Mouse (Mus musculus) MEL (cell line): ENCODE results near the gene Tpd52l1.

Experiments used
- CHD2 ChIP-seq: IDR thresholded peaks from 2 replicates; pipeline ENCODE4 v1.6.1; 2011; ENCODE audit warnings: low read length, improper control_type of control experiment
- CTCF ChIP-seq, 3 experiments: IDR thresholded peaks in 2 of 3; conservative IDR thresholded peaks in 1 of 3; 2 replicates each; pipeline ENCODE4 v1.5.1; 2011 to 2012; ENCODE audit warnings: low read length in 3 of 3, low read depth in 2 of 3, mild to moderate bottlenecking in 2 of 3, improper control_type of control experiment in 1 of 3, inconsistent platforms in 1 of 3, mixed read lengths in 1 of 3, moderate library complexity in 1 of 3; ENCODE audit not compliant: control insufficient read depth in 1 of 3, insufficient read depth in 1 of 3, poor library complexity in 1 of 3, severe bottlenecking in 1 of 3
- E2F4 ChIP-seq: IDR thresholded peaks from 2 replicates; pipeline ENCODE4 v1.6.1; 2011; ENCODE audit warnings: low read depth, low read length, improper control_type of control experiment, borderline replicate concordance
- MYC ChIP-seq: IDR thresholded peaks from 2 replicates; pipeline ENCODE4 v1.6.1; 2011; ENCODE audit warnings: low read depth, mild to moderate bottlenecking, low read length, improper control_type of control experiment, moderate library complexity
- POLR2A ChIP-seq, 2 experiments: IDR thresholded peaks; 2 replicates each; pipeline ENCODE4 v1.6.1; 2011 to 2012; ENCODE audit warnings: low read length in 2 of 2, mild to moderate bottlenecking in 2 of 2, control low read depth in 1 of 2, improper control_type of control experiment in 1 of 2, low read depth in 1 of 2, moderate library complexity in 1 of 2; ENCODE audit not compliant: control insufficient read depth in 1 of 2, insufficient read depth in 1 of 2, poor library complexity in 1 of 2
- TCF12 ChIP-seq: IDR thresholded peaks from 2 replicates; pipeline ENCODE4 v1.6.1; 2014; ENCODE audit warnings: low read depth, mild to moderate bottlenecking, inconsistent platforms, low read length, improper control_type of control experiment, moderate library complexity
- ZC3H11A ChIP-seq: IDR thresholded peaks from 2 replicates; pipeline ENCODE4 v1.6.1; 2012; ENCODE audit warnings: low read depth, mild to moderate bottlenecking, inconsistent platforms, low read length, improper control_type of control experiment
- ZMIZ1 ChIP-seq: IDR thresholded peaks from 2 replicates; pipeline ENCODE4 v1.6.1; 2012; ENCODE audit warnings: low read depth, mild to moderate bottlenecking, inconsistent platforms, low read length, improper control_type of control experiment, moderate library complexity

GRCm38 (mm10) chr10:31354886-31355461 is 90.8 kb downstream of the Tpd52l1 start:
- TF ChIP-seq TCF12 (no peak), CTCF (IDR thresholded peaks at IDR 0.05 in 2 of 3, conservative IDR thresholded peaks at IDR 0.05 in 1 of 3; ENCODE audit: control insufficient read depth in 1 of 3, insufficient read depth in 1 of 3, low read depth in 2 of 3, low read length in 3 of 3, poor library complexity in 1 of 3, severe bottlenecking in 1 of 3) (no peak), POLR2A (IDR thresholded peaks at IDR 0.05; ENCODE audit: control insufficient read depth in 1 of 2, insufficient read depth in 1 of 2, low read depth in 1 of 2, low read length in 2 of 2, poor library complexity in 1 of 2) (no peak), E2F4 (no peak), ZMIZ1 (no peak), CHD2 (no peak), ZC3H11A (no peak), MYC (no peak)
